Mouse (Mus musculus) lung, postnatal 25 days (tissue): ENCODE measurements around the gene Prmt2.

Experiments
- DNase-seq: peaks from one replicate; pipeline ENCODE4 v3.0.0; 2022; ENCODE audit warnings: low spot score

The Prmt2 gene

DNA sequence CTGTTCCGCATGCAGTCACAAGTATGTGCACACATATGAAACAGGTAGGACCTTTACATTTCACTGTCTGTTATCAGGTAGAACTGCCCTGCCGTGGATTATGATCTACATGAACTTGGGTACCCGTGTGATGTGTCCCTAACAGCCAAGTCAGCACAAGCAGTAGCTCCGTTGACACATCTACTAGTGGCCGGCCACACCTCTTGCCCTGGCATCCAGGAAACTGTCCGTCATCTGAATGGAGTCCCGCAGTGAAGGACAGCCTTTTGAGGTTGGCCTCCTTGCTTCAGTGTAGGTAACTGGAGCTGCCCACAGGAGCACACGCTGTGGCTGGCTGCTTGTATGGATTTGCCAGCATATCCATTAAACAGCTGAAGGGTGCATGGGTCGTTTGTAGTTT is 19.4 kb downstream of the Prmt2 start:
- DNase-seq = no peak

DNA sequence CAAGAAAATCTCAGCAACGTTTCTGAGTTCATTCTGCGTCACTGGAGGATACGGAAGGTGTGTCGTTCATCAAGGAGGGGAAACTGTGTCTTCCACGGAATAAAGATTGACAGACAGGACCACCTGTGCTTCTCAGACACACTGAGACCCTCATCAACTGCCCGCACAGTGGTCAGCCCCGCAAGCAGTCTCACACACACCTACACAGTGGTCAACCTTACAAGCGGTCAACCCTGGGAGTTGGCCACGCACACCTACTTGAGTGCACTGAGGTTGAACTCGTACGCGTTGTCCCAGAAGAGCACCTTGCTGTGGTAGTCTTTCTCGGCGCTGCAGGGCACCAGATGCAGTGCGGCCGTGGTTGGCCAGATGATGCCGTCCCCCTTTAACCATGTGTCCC is 20.6 kb downstream of the Prmt2 start:
- DNase-seq = no peak

DNA sequence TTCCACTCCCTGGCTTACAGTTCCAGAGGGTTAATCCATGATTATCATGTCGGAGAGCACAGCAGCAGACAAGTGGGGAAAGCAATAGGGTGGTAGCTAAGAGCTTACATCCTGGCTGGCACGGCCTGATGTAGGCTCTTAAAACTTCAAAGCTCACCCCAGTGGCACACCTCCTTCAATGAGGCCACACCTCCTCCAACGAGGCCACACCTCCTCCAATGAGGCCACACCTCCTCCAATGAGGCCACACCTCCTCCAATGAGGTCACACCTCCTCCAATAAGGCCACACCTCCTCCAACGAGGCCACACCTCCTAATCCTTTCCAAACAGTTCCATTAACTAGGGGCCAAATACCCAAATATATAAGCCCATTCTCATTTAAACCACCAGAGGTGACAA is 23.5 kb downstream of the Prmt2 start:
- DNase-seq = no peak

DNA sequence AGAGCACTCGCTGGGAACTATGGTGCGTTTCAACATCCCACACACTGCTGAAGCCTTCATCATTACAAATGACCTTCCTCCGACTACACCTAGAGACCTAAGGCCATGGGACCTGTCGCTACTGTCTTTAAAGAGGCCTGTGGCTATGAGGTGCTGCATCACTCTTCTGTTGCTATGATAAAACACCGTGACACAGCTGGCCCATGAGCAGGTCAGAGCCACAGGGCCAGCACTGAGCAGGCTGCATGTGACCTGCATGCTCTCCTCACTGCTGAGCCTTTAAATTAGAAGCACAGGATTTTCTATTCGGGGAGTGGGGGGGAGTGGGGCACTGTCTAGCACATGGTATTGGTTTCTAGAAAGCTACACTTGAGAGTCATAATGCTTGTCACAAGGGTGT is 25.5 kb downstream of the Prmt2 start:
- DNase-seq = no peak

DNA sequence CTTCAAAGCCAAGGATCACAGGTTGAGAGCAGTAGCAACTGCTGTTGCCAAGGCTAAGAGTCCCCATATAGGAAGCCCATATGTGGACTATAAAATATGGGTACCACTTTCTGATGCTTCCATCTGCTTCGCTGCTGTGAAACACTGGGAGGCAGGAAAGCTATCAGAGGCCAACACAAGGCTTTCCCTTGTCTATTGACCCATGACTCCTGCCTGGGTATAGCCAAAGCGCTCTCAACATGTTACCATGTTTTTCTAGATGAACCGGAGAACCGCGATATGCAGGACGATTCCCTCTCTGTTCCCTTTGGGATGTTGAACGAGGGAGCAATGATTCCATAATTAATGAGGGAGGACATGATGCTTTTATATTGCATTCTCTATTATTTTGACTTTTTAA is 26.9 kb downstream of the Prmt2 start:
- DNase-seq = no peak

DNA sequence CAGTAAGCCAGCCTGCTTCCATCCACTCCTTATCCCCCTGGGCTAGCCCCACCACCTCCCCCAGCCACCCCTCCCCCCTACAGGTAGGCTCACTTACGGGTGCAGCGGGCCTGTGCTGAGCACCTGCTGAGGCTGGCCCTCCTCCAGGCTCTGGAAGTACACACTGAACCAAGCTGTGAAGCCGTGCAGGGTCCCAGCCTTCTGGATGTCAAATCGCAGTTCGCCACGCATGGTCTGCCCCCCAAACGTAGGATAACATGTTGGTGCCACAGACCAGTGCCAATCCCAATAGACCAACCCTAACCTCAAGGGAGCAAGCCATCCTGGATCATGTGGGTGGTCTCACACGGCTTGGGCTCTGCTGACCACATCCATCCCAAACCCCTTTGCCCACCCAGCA is 28.4 kb downstream of the Prmt2 start:
- no peak for DNase-seq

DNA sequence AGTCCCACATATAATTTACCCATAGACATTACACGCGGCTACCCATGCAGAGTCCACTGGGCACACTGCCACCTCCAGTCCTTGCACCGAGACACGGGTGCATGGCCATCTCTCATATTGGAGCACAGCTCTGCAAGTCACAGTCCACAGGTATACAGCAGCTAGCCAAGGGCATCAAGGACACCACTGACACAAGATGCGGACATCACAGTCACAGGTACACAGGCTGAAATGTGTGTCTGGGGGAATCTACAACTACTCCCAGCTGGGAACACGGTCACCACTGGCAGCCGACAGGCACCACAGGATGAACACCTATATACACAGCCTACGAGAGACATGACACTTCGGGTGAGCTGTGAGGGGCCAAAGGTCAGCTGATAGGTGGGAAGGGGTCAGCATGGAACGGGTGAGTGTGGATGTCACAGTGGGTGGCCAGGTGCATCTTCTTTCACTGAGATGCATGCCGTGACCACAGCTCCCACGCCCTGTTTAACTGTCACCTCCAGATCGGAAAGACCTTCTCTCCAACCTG is 30.3 kb downstream of the Prmt2 start:
- DNase-seq = no peak

DNA sequence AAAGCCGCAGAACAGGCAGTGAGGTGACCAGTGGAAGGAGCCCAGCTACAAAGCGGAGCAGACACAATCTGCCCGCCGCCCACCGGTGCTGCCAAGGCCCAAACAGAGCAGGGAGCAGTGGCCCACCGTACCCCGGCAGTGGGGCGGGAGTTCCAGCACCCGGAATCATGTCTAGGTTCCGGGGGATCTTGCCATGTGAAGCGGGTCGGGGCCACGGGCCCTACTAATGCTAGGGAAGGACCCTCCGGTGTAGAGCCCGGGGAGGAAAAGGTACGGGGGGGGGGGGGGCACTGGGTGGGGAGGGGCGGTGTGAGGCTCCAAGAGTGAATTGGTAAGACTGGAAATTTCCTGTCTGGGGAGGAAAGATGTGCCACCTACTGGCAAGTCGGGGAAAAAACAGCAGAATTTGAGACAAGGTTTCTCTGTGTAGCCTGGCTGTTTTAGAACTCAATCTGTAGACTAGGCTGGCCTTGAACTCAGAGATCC is 33.8 kb downstream of the Prmt2 start:
- DNase-seq = peak; percentile 28

DNA sequence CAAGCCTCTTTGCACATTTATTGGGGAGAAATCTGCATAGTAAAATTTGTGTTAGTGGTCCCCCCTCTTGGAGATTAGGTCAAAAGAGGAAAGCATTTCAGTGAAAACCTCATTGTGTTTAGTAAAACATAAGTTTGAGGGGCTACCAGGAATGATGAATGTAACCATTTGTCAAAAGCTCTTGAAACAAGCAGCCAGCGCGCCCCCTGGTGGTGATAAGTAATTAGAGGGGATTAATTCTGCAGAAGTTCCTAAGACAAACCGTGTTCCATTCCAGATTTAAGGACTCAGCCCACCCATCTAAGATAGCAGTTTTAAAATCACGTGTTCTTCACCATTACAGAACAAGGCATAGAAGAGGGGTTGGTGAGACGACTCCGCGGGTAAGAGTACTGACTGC is 35.7 kb downstream of the Prmt2 start:
- peak; percentile 57 for DNase-seq

DNA sequence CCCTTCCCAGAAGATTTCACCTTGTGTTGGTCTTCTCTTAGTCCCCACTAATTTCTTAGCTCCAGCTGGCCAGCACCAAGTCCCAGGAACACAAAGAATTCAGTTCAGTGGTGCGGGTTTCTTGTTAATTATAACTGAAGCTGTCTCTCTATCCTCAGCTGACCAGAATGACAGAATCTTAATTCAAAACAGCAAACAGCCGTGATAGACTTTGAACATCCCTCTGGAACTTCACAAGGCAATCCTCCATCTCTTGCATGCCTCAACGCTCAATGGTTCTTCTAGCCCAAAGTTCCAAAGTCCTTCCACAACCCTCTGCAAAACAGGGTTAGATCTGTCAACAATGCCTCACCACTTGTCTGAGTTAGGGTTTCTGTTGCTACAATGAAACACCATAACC is 36.2 kb downstream of the Prmt2 start:
- DNase-seq = no peak

DNA sequence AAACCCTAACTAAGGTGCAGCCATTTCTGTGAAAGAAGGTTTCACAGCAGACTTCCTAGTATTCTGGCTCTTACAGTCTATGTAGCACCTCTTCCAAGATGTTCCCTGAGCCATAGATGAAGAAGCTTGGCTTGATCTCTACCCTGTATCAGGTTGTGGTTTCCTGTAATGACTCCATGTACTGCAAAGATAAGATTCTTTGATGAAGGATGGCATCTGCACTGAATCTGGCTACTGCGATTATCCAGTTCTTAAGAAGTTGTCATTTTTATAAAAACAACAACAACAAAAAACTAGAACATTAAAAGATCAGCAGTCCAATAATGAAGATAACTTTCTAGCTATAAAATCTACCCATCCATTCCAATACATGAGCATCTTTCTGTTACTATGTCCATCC is 49.7 kb downstream of the Prmt2 start:
- no peak for DNase-seq

DNA sequence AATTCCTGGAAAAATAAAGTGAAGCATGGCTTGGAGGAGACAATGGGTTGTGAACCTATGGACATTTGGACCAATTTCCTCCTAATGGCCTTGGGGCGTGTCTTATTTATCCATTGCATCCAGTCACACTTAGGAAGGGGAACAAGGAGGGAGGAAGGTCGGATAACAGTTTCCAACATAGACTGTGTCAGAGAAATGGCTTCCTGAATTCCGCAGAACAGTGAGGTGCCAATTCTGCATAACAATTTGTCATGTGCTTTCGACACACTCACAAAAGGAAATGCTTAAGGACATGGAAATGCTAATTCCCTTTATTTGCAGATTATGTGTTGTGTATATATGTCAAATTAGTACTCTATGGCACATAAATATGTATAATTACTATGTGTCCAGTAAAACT is 52.4 kb downstream of the Prmt2 start:
- no peak for DNase-seq

DNA sequence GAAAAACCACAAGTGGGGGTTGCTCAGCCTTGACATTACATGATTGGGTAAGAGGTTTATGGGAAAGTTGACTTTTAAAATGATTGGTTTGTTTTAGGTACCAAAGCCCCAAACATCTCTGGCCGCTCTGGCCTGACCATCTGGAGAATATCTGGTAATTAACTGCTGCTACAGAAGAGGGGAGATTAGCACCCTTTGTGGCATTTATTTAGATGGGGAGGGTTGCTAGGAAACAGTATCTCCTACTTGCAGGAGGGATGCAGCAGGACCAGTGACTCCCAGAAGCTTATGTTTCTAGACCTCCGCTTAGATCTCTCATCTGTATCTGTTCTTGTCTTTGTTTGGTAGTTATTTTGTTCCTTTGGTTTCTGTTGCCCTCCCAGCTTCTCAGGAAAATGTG is 62.8 kb downstream of the Prmt2 start:
- no peak for DNase-seq

DNA sequence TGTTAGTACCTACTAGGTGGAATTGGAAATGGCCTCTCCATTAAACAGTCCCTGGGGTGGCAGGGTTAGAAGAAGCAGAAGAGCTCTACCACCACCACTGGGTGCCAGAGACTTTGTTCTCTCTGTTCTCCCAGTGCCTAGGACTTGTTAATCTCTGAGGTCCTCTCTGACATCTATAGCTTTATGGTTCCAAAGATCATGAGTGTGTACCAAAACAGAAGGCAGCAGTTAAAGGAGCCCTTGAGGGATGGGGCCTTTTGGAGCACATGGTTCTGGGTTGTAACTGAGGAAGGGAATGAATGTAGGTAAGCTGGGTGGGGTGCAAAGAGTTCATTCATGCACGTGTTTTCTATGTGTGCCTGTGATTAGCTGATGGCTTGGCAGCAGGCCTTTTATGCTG is 79.7 kb downstream of the Prmt2 start:
- DNase-seq = no peak

DNA sequence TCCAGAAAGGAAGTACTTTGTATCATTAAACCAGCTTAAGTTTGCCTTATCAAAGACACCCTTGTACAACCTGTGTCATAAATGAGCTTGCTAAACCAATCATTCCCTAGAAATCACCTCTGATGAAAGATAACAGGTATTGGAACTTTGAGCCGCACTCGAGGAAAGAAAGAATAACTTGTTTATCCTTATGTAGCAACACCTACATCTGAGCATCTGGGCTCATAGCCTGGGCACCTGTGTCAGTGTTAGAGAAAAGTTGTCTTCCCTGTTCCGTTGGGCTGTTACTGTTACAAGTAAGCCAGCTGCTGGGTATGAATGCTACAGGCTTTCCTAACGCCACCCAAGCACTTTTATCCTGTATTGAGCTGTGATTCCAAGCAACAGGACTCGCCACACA is 80.1 kb downstream of the Prmt2 start:
- DNase-seq = no peak
